Mouse (Mus musculus): ENCODE results near the gene Duox2. TPM values are rescaled to one million over a fixed set of nuclear protein-coding genes. Genes with fewer than 3 reads are reported as not detected.
"Not testable (repeated sequence)": the region's sequence is repeated elsewhere in the genome, so short reads cannot be mapped to it uniquely, and the experiment has no call there.

Gene Duox2
- polyA plus RNA-seq (2014; fragmentation: Nextera tagmentation; extraction: Ambion mirVana): 0.04 and 0.14 TPM in 2 replicates

DNA sequence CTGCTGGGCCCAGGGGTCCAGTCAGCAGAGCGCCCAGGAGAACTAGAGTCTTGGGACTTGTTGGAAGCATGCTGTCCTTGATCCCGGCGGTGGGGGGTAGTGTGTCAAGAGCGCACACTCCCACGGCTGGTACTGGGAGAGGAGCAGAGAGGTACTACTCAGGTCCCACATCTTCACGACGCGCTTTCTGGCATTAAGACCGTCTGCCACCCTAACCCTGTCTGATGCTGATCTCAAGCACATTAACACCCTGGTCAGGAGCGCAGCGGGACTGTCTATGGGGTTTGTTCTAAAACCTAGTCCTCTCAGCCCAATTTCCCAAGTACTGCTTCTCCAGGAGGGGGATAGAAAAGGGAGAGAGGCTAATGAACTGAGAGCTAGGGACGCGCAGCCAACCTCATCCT is at the start of gene Duox2:
Gene Duox2, minus strand, starts transcription at position 354 of the 404 bp plus-strand sequence.
- H3K4me1 ChIP-seq (ENCODE audit: control insufficient read depth, insufficient read depth, low read length): peaks cover 10% of the 10 kb centered on the region
- no peak within 1 kb of the TSS for H3K27ac ChIP-seq (replicated peaks; ENCODE audit: low read depth, low read length)
- peak within 1 kb of the TSS; percentile 26 for H3K4me3 ChIP-seq (ENCODE audit: low read depth, low read length)
- H3K9ac ChIP-seq (ENCODE audit: low read depth, low read length): no peak within 1 kb of the TSS
- no peaks in the 10 kb centered on the region for H3K9me3 ChIP-seq (ENCODE audit: control insufficient read depth, low read length)
- H3K36me3 ChIP-seq (ENCODE audit: control insufficient read depth, insufficient read depth, low read length): no peaks in the 10 kb centered on the region
- peak within 1 kb of the TSS; percentile 51 for H3K4me2 ChIP-seq (ENCODE audit: low read depth, low read length)
- ATAC-seq (ENCODE audit: low read depth) (no peak), DNase-seq (ENCODE audit: low spot score) (no peak)
- 2% methylated on average over 13 of the region's 13 CpGs for WGBS
- H3K27me3 ChIP-seq (replicated peaks; ENCODE audit: control insufficient read depth, insufficient read depth, low read length): peaks cover 94% of the 10 kb centered on the region

DNA sequence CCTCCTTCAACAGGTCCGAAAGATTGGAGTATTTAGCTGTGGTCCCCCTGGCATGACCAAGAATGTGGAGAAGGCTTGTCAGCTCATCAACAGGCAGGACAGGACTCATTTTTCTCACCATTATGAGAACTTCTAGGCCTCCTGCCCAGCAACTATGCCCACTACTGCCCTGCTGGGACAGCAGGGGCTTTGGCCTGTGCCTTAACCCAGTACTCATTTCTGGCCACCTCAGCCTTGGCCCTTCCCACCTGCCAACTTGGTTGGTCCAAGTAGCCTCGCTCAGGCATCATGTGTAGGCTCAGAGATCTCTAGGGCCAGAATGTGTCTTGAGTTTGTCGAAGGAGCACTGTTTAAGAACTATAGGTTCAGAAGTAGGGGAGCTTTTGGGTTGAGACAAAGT is 49.0 kb upstream of the Duox2 start:
- no peak for ATAC-seq (ENCODE audit: low read depth)
- no peaks in the 10 kb centered on the region for H3K9me3 ChIP-seq (ENCODE audit: control insufficient read depth, low read length)
- no peak for DNase-seq (ENCODE audit: low spot score)
- WGBS: 92% methylated on average over 3 of the region's 3 CpGs
- no peak overlapping the region for H3K27ac ChIP-seq (replicated peaks; ENCODE audit: low read depth, low read length)
- H3K4me2 ChIP-seq (ENCODE audit: low read depth, low read length): no peak overlapping the region
- H3K9ac ChIP-seq (ENCODE audit: low read depth, low read length): no peak overlapping the region
- peaks cover 16% of the 10 kb centered on the region for H3K4me1 ChIP-seq (ENCODE audit: control insufficient read depth, insufficient read depth, low read length)
- no peak overlapping the region for H3K4me3 ChIP-seq (ENCODE audit: low read depth, low read length)
- no peaks in the 10 kb centered on the region for H3K27me3 ChIP-seq (replicated peaks; ENCODE audit: control insufficient read depth, insufficient read depth, low read length)
- no peaks in the 10 kb centered on the region for H3K36me3 ChIP-seq (ENCODE audit: control insufficient read depth, insufficient read depth, low read length)

DNA sequence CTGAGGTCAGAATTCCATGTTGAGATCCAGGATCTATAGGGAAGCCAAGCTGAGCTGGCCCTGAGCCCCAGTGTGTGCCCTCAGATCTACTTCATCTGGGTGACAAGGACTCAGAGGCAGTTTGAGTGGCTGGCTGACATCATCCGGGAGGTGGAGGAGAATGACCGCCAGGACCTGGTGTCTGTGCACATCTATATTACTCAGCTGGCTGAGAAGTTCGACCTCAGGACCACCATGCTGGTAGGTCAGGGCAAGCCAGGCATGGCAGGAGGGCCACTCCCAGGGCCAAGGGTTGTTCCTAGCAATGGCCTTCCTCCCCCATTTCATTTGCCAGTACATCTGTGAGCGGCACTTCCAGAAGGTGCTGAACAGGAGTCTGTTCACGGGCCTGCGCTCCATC is 47.9 kb upstream of the Duox2 start:
- not testable (repeated sequence) for DNase-seq (ENCODE audit: low spot score); H3K4me2 ChIP-seq (ENCODE audit: low read depth, low read length); H3K27me3 ChIP-seq (replicated peaks; ENCODE audit: control insufficient read depth, insufficient read depth, low read length); ATAC-seq (ENCODE audit: low read depth); H3K36me3 ChIP-seq (ENCODE audit: control insufficient read depth, insufficient read depth, low read length); H3K4me1 ChIP-seq (ENCODE audit: control insufficient read depth, insufficient read depth, low read length); H3K9ac ChIP-seq (ENCODE audit: low read depth, low read length); H3K9me3 ChIP-seq (ENCODE audit: control insufficient read depth, low read length); H3K4me3 ChIP-seq (ENCODE audit: low read depth, low read length)
- peak overlapping the region; percentile 63; the same call in 1 of the 2 replicates for H3K27ac ChIP-seq (replicated peaks; ENCODE audit: low read depth, low read length)
- 96% methylated on average over 6 of the region's 6 CpGs for WGBS

DNA sequence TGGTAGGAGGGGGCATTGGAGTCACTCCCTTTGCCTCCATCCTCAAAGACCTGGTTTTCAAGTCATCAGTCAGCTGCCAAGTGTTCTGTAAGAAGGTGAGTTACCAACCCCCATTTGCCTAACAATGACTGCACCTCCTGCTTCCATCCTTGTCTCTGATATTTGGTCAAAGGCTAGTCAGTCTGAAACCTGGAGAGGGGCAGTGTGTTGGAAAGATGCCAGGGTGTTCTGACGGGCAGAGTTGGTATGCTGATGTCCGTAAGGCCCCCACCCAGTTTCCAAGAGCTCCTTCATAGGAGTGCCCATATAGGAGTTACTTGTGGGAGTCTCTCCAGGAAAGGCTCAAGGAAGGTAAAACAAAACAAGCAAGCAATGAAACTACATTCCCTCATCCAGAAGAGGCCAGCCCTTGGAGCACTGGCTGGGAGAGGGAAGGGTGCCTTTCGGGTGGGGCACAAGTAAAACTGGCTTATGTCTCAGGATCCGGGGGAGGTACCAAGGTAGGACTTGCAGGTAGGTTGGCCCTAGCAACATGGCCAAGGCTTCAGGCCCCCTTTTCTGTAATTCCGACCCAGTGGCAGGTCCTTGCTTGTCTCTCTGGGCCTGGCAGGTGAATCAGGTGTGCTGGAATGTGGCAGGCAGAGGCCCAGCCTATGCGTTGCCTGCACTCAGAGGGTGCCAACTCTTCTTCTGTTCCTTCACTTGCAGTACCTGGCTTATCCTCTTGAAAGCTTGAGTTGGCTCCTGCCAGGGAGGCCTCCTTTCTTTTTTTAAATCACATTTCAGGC is 47.1 kb upstream of the Duox2 start:
- H3K27ac ChIP-seq (replicated peaks; ENCODE audit: low read depth, low read length): peak overlapping the region; percentile 63; the same call in 1 of the 2 replicates
- peak; percentile 84 for DNase-seq (ENCODE audit: low spot score)
- peak; percentile 20 for ATAC-seq (ENCODE audit: low read depth)

DNA sequence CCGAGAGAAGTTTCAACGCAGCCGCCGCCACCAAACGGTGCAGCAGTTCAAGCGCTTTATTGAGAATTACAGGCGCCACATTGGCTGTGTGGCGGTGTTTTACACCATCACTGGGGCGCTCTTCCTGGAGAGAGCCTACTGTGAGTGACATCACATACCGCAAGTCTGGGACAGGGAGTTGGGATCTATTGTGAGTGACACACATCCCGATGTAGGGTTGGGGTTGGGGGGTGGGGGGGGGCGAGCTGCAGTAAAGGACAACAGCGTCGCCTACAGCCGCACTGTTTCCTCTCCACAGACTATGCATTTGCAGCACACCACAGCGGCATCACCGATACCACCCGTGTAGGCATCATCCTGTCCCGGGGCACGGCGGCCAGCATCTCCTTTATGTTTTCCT is 39.0 kb upstream of the Duox2 start:
- no peaks in the 10 kb centered on the region for H3K27me3 ChIP-seq (replicated peaks; ENCODE audit: control insufficient read depth, insufficient read depth, low read length)
- H3K36me3 ChIP-seq (ENCODE audit: control insufficient read depth, insufficient read depth, low read length): no peaks in the 10 kb centered on the region
- DNase-seq (ENCODE audit: low spot score): no peak
- H3K4me1 ChIP-seq (ENCODE audit: control insufficient read depth, insufficient read depth, low read length): no peaks in the 10 kb centered on the region; the same call in 1 of the 2 replicates
- H3K27ac ChIP-seq (replicated peaks; ENCODE audit: low read depth, low read length): no peak overlapping the region
- H3K4me2 ChIP-seq (ENCODE audit: low read depth, low read length): peak overlapping the region; percentile 34
- no peak overlapping the region for H3K4me3 ChIP-seq (ENCODE audit: low read depth, low read length)
- 59% methylated on average over 21 of the region's 21 CpGs for WGBS
- no peaks in the 10 kb centered on the region for H3K9me3 ChIP-seq (ENCODE audit: control insufficient read depth, low read length)
- no peak overlapping the region for H3K9ac ChIP-seq (ENCODE audit: low read depth, low read length)
- ATAC-seq (ENCODE audit: low read depth): no peak

More for the DNA sequence above, 47.1 kb upstream of the Duox2 start:
- WGBS: 73% methylated on average over 6 of the region's 6 CpGs
- no peaks in the 10 kb centered on the region for H3K27me3 ChIP-seq (replicated peaks; ENCODE audit: control insufficient read depth, insufficient read depth, low read length)
- H3K36me3 ChIP-seq (ENCODE audit: control insufficient read depth, insufficient read depth, low read length): no peaks in the 10 kb centered on the region
- no peak overlapping the region for H3K4me2 ChIP-seq (ENCODE audit: low read depth, low read length)
- H3K9me3 ChIP-seq (ENCODE audit: control insufficient read depth, low read length): no peaks in the 10 kb centered on the region
- H3K4me3 ChIP-seq (ENCODE audit: low read depth, low read length): no peak overlapping the region
- H3K4me1 ChIP-seq (ENCODE audit: control insufficient read depth, insufficient read depth, low read length): peaks cover 5% of the 10 kb centered on the region
- no peak overlapping the region for H3K9ac ChIP-seq (ENCODE audit: low read depth, low read length)

DNA sequence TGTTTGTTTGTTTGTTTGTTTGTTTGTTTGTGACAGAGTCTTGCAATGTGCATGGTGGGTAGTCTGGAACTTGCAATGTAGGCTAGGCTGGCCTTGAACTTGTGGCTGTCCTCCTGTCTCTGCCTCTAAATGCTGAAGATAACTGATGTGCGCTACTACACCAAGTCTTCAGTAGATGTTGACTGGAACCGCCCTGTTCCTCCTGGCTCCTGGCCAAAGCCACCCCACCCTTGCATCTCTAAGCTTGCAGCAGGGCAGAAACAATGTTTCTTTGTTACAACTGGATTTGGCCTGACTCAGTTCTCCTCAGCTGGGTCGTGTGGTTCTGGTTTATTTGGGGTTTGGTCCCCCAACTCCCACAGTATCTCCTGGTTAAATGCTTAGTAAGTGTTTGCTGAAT is 35.9 kb upstream of the Duox2 start:
- Histone ChIP-seq H3K4me3 (ENCODE audit: low read depth, low read length) (no peak overlapping the region), H3K36me3 (ENCODE audit: control insufficient read depth, insufficient read depth, low read length) (no peaks in the 10 kb centered on the region), H3K9me3 (ENCODE audit: control insufficient read depth, low read length) (no peaks in the 10 kb centered on the region), H3K27me3 (replicated peaks; ENCODE audit: control insufficient read depth, insufficient read depth, low read length) (no peaks in the 10 kb centered on the region), H3K4me2 (ENCODE audit: low read depth, low read length) (no peak overlapping the region), H3K4me1 (ENCODE audit: control insufficient read depth, insufficient read depth, low read length) (no peaks in the 10 kb centered on the region; the same call in 1 of the 2 replicates), H3K27ac (replicated peaks; ENCODE audit: low read depth, low read length) (no peak overlapping the region), H3K9ac (ENCODE audit: low read depth, low read length) (no peak overlapping the region)
- WGBS: 39% methylated on average over 3 of the region's 3 CpGs
- ATAC-seq (ENCODE audit: low read depth): peak; percentile 48; the same call in 1 of the 2 replicates
- peak; percentile 69 for DNase-seq (ENCODE audit: low spot score)

DNA sequence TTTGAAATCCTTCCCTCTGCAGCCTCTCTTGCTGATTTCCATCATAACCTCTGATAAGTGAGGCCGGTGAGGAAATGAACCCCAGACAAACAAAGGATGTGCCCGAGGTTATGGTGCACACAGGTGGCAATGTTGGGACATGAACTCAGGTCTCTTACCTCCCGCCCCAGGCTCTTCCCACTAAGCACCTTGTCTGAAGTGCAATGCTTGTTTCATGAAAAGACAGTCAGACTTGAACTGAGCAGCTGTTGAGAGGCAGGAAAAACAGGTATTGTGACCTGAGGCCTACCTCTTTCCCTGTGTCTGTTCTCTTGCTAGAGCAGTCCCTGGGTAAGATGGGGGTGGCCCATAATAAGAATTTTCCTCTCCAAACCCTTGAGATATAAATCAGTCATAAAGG is 34.0 kb upstream of the Duox2 start:
- H3K4me2 ChIP-seq (ENCODE audit: low read depth, low read length): no peak overlapping the region
- no peak overlapping the region for H3K9ac ChIP-seq (ENCODE audit: low read depth, low read length)
- no peak overlapping the region for H3K4me3 ChIP-seq (ENCODE audit: low read depth, low read length)
- no peaks in the 10 kb centered on the region for H3K9me3 ChIP-seq (ENCODE audit: control insufficient read depth, low read length)
- peak; percentile 28; the same call in 1 of the 2 replicates for ATAC-seq (ENCODE audit: low read depth)
- peak; percentile 68 for DNase-seq (ENCODE audit: low spot score)
- H3K4me1 ChIP-seq (ENCODE audit: control insufficient read depth, insufficient read depth, low read length): no peaks in the 10 kb centered on the region; the same call in 1 of the 2 replicates
- H3K36me3 ChIP-seq (ENCODE audit: control insufficient read depth, insufficient read depth, low read length): no peaks in the 10 kb centered on the region
- H3K27me3 ChIP-seq (replicated peaks; ENCODE audit: control insufficient read depth, insufficient read depth, low read length): no peaks in the 10 kb centered on the region
- WGBS: 69% methylated on average over 3 of the region's 3 CpGs
- H3K27ac ChIP-seq (replicated peaks; ENCODE audit: low read depth, low read length): no peak overlapping the region

DNA sequence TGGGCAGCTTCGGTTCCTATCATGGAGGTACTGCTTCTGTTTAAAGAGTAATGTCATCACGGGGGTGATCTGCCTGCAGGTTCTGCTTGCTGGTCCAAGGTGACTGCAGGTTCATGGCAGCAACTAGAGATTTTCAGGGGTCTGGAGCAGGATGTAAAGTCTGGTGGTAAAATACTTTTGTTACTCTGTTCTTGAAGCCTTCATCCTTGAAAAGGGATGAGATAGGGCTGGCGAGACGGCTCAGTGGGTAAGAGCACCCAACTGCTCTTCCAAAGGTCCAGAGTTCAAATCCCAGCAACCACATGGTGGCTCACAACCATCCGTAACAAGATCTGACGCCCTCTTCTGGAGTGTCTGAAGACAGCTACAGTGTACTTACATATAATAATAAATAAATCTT is 32.1 kb upstream of the Duox2 start:
- 81% methylated on average over 5 of the region's 6 CpGs for WGBS
- ATAC-seq (ENCODE audit: low read depth): not testable (repeated sequence)

DNA sequence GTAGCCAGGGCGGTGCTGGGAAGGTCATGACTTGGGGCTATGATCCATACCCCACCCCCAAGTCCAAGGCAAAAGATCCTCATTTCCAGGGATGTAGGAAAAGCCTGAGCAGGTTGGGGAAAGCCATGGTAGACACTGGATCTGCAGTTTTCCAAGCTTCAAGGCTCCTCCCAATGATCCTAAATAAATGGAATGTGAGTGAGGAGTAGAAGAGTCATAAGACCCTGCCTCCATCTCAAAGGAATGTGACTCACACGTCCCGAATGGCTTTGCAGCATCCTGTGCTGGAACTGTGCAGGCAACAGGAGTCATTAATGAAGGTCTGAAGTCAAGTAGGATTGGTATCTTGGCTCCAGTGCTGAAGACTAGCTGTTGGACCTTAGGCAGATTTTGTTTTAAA is 29.7 kb upstream of the Duox2 start:
- 51% methylated on average over 3 of the region's 3 CpGs for WGBS
- DNase-seq (ENCODE audit: low spot score): no peak
- no peaks in the 10 kb centered on the region for H3K4me1 ChIP-seq (ENCODE audit: control insufficient read depth, insufficient read depth, low read length)
- ATAC-seq (ENCODE audit: low read depth): no peak
- no peaks in the 10 kb centered on the region for H3K27me3 ChIP-seq (replicated peaks; ENCODE audit: control insufficient read depth, insufficient read depth, low read length)
- no peak overlapping the region for H3K4me2 ChIP-seq (ENCODE audit: low read depth, low read length)
- no peaks in the 10 kb centered on the region for H3K36me3 ChIP-seq (ENCODE audit: control insufficient read depth, insufficient read depth, low read length)
- no peak overlapping the region for H3K4me3 ChIP-seq (ENCODE audit: low read depth, low read length)
- no peak overlapping the region for H3K9ac ChIP-seq (ENCODE audit: low read depth, low read length)
- H3K9me3 ChIP-seq (ENCODE audit: control insufficient read depth, low read length): no peaks in the 10 kb centered on the region
- no peak overlapping the region for H3K27ac ChIP-seq (replicated peaks; ENCODE audit: low read depth, low read length)

More for the DNA sequence above, 32.1 kb upstream of the Duox2 start:
- H3K9ac ChIP-seq (ENCODE audit: low read depth, low read length); H3K36me3 ChIP-seq (ENCODE audit: control insufficient read depth, insufficient read depth, low read length); H3K9me3 ChIP-seq (ENCODE audit: control insufficient read depth, low read length); DNase-seq (ENCODE audit: low spot score); H3K4me2 ChIP-seq (ENCODE audit: low read depth, low read length); H3K4me1 ChIP-seq (ENCODE audit: control insufficient read depth, insufficient read depth, low read length); H3K27me3 ChIP-seq (replicated peaks; ENCODE audit: control insufficient read depth, insufficient read depth, low read length); H3K4me3 ChIP-seq (ENCODE audit: low read depth, low read length); H3K27ac ChIP-seq (replicated peaks; ENCODE audit: low read depth, low read length): not testable (repeated sequence)

All from embryonic facial prominence, embryonic 14.5 days (tissue).